Mouse (Mus musculus): Measurements from ENCODE around the gene Heatr5b.
"Not testable (repeated sequence)": the region's sequence is repeated elsewhere in the genome, so short reads cannot be mapped to it uniquely, and the experiment has no call there.

Gene Heatr5b

DNA sequence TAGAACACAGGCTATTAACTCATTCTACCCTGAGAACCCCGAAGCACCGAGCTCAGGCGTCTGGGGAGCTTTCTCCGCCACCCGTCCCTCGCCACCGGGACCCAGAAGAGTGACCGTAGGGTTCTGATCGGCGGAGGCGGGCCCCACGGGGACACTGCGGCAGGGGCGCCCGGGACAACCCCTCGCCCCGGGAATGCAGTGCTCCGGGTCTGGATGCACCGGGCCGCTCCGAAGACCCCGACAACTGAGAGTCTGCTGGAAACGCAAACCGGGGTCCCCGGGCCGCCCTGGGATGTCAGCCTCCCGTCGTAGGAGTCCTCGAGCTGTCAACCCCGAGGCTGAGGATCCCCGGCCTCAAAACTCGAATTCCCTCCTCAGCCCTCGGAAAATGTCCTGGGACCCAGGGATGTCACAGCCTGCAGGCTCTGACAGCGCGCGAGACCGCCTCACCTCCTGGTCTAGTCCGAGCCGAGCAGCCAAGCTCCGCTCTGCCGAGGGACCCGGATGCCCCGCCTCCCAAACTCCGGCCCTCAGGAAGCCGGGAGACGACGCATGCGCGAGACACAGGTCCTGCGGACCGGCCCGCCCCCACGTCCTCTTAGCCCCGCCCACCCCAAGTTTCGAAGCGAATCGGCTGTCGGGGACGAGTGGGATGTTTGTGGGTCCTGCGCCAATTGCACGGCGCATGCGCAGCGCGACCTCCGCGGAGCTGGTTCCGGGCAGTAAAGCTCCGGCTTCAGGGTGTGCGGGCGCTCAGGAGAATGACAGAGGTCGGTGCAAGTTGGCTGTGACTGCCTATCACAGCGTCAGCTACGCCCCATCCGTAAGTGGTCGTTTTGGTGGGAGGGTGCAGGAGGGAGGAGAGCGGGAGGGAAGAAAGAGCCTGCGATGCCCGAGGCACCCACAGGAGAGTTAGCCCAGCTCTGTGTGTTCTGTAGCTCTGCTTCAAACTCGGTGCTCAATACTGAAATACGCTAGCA lies at the start of gene Heatr5b, which contains the start of gene Gpatch11:
Heatr5b (minus strand) TSS at position 509 of the 980 bp plus-strand sequence.
Gpatch11 (plus strand) TSS at position 712 of the 980 bp plus-strand sequence.
- peak; percentile 98 for DNase-seq (ENCODE audit: low spot score)

DNA sequence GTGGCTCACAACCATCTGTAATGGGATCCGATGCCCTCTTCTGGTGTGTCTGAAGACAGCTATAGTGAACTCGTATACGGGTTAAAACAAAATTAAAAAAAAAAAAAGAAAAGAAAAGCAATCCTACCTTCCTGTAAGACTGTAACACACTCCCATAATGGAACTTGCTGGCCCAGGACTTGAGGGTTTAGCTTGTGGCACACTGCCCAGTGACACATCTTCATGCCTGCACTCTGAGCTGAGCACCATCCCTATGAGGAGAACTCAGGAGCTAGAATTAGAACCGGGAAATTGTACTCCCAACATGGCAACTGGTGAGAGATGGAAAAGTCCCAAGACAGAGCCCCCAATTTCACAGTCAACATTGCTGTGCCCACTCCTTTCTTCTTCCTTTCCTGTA lies 48.1 kb upstream of the Heatr5b start:
- no peak for DNase-seq (ENCODE audit: low spot score)

DNA sequence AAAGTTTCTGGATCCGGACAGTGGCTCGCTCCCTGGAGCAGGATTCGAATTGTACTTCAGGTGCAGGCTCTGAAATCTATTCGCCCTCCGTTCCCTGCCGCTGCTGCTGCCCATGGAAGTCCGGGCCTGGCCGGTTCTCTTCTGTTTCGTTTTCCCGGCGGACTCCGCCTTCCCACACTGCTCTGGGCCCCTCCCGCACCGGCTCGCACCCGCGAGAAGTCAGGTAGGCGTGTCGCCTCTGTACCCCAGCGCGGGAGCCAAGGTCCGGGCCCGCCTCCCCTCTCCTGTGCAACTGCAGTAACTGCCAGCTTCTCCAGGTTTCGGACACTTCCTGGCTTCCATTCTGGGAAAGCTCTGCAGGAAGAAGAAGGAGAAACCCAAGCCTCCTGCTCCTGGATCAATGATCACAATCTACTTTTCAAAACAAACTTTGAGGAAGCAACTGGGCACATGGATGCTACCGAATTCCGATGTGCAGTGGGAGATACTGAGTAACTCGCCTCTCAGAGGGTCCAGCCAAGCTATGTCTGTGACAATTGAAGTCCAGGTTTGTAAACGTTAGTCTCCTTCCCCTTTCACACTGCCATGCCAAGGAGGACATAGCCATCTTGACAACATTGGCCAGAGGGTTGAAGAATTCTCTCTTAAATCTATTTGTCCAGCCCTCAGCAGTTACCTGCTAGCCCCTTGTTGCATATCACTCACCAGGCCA lies 47.4 kb upstream of the Heatr5b start, which contains the start of gene Eif2ak2:
Eif2ak2 (minus strand) TSS at position 173 of the 712 bp plus-strand sequence.
- peak; percentile 44 for DNase-seq (ENCODE audit: low spot score)

- peak; percentile 4 for DNase-seq (ENCODE audit: low spot score)
Measured at GRCm38 (mm10) chr17:78881878-78882304, 46.7 kb upstream of the Heatr5b start.

GRCm38 (mm10) chr17:78873886-78874285 lies 38.7 kb upstream of the Heatr5b start:
- no peak for DNase-seq (ENCODE audit: low spot score)

DNA sequence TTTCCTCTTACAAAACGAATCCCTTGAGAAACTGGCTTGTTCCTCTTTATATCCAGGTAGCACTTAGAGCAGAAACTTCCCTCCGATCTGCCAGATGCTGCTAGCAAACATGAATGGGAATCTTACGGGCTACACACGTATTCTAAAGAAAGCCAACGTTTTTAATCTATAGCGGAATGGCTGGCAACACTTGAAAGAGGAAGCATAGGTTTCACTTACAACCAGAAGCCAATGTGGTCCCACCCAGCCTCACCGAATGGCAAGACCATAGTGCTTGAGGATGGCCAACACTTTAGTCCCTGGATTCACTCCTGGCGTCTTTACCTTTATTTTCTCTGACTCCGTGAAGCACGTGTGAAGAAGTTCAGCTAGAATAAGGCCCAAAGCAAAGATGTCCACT lies 21.1 kb upstream of the Heatr5b start:
- DNase-seq (ENCODE audit: low spot score) = no peak

DNA sequence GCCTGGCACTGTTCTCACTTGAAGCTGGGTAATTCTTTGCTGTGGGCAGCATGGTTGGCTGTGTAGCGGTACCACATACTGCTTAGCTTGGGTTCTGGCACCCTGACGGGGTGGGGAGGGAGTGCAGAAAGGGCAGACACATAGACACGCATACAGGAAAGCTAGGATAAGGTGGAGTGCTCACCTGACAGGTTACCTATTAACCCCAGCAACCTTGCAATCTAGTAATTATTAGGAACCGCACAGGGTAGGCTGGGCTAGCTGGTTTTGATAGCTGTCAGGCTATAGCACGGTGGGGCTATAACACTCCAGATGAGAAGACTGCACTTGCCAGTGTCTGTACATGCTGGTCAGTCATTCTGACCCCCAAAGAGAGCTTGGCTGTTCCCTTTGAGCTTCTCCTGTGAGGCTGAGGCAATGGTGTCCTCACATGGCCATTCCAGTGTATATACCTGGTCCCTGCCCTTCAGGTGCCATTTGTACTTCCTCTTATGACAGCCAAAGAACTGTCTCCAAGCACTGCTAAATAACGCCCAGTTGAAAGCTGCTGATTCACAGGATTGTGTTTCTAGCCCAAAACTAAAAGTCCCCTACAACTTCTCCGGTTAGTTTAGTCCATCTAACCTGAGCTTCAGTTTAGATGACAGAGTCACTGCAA lies 7.2 kb upstream of the Heatr5b start:
- no peak for DNase-seq (ENCODE audit: low spot score)

DNA sequence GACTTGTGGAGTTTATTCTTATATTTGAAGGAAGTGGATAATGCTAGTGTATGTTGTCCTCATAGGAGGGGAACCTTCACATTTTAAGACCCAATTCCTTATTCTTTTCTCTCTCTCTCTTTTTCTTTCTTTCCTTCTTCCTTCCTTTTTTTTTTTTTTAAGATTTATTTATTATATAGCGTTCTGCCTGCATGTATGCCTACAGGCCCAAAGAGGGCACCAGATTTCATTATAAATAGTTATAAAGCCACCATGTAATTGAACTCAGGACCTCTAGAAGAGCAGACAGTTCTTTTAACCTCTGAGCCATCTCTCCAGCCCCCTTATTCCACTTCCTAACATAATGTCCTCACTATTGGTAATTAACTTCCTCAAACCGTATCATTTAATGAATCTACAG lies 892 bp upstream of the Heatr5b start:
- no peak for DNase-seq (ENCODE audit: low spot score)

DNA sequence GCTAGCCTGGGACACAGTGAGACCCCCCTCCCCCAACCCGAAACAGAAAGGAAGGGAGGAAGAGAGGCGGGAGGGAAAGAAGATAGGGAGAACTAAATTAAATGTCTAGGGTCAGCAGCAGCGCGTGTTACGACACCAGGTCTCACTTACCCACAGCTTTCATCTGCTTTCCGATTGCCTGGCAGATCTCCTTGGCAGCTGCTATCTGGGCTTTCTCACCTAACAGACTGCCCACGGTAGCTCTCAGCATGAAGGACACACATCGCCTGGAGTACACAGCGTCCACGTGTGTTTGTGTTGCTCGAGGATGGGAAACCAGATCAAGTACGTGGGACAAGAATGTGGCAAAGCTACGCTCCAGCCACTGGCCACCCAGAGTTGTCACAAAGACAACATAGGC lies 10.8 kb downstream of the Heatr5b start:
- DNase-seq (ENCODE audit: low spot score) = no peak

GRCm38 (mm10) chr17:78809582-78809981 lies 25.6 kb downstream of the Heatr5b start:
- no peak for DNase-seq (ENCODE audit: low spot score)

DNA sequence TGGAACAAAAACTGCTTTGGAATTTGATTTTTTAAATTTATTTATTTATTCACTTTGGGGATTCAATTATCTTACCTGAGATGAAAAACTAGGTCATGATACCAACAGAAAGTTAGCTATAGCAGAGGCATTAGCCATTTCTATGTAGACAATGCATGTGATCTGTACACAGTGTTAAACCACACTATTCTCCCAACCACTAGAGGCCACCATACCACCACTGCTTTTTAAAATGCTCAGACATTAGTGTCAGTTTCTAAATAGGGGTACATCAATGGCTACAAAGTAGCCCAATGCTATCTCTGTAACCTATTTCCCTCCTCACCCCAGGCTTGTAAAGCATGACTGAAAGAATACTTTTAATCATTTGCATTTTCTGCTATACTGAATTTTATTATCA lies 26.1 kb downstream of the Heatr5b start:
- DNase-seq (ENCODE audit: low spot score) = no peak

DNA sequence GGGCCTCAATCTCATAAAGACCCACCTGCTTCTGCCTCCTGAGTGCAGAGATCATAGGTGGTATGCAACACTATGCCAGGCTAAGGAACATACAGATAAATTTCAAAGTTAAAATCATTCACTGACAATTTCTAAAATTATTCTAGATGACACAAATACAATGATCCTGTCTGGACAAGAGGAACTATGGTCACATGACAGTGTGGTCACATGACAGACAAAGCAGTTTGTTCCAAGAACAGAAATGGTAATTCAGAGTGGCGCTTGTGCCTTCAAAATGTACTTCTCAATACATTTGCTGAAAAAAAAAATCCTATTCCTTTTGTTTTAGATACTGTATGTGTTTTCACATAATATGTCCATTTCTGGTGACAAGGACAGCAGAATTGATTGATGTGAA lies 37.9 kb downstream of the Heatr5b start:
- no peak for DNase-seq (ENCODE audit: low spot score)

- no peak for DNase-seq (ENCODE audit: low spot score)
Measured at GRCm38 (mm10) chr17:78794390-78794789, 40.8 kb downstream of the Heatr5b start.

GRCm38 (mm10) chr17:78792122-78792521 lies 43.0 kb downstream of the Heatr5b start:
- DNase-seq (ENCODE audit: low spot score) = no peak

GRCm38 (mm10) chr17:78791690-78792070 lies 43.5 kb downstream of the Heatr5b start:
- DNase-seq (ENCODE audit: low spot score) = no peak

DNA sequence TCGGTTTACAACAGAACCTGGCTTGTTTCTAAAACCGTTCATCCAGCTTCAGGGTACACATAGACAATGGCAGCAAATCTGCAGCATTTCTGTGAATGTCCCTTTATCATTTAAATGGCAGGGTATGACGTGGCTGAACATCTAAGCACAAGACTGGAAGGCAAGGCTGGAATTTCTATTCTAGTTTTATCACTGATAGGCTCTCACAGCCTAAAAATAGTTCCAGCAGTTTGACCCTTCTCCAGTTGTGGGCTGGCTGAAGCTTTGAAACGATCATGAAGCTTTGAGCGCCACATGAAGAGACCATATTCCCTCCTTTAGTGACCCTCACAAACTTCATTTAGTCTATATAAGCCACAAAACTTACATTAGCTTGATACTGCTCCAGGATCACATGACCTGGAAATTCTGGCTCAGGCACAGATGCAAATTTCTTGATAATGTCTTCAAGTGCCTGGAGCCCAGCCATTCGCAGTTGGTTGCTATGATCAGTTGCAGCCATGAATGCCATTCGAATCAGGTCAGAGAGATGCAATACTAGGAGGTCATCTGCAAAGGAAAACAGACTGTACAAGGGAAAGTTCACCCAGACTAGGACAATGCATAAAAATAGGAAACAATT lies 44.0 kb downstream of the Heatr5b start:
- DNase-seq (ENCODE audit: low spot score) = no peak

DNA sequence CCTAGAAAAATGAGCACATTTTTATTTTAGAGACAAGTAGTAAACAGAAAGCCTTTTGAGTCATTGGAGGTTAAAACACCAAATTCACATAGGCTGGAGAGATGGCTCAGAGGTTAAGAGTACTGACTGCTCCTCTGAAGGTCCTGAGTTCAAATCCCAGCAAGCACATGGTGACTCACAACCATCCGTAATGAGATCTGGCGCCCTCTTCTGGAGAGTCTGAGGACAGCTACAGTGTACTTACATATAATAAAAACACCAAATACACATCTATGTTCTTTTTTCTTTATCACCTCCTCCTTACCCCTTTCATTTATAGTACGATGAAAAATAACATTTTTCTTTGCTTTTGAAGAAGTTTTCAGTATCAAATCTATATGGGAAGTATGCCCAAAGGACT lies 46.9 kb downstream of the Heatr5b start:
- DNase-seq (ENCODE audit: low spot score) = not testable (repeated sequence)

DNA sequence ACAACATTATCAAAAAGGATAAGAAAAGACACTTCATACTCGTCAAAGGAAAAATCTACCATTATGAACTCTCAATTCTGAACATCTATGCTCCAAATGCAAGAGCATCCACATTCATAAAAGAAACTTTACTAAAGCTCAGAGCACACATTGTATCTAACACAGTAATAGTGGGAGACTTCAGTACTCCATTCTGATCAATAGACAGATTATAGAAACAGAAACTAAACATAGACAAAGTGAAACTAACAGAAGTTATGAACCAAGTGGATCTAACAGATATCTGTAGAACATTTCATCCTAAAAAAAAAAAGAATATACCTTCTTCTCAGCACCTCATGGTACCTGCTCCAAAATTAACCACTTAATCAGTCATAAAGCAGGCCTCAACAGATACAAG lies 56.4 kb downstream of the Heatr5b start:
- no peak for DNase-seq (ENCODE audit: low spot score)

DNA sequence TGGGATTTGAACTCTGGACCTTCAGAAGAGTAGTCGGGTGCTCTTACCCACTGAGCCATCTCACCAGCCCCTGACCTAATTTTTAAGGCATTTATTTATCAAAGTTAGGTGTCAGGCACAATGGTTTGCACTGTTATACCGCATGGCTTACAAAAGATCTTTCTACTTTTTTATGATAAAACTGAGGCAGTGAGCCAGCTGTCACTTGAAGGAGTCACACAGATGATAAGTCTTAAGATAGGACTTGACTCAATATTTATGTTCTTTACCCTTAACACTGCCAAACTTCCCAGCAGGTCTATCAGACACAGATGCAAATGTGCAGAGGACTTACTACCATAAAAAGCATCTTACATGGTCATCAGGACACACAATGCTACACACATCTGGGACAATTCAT lies 62.8 kb downstream of the Heatr5b start:
- no peak for DNase-seq (ENCODE audit: low spot score)

- DNase-seq (ENCODE audit: low spot score) = no peak
Measured at GRCm38 (mm10) chr17:78770932-78771331, 64.2 kb downstream of the Heatr5b start.

DNA sequence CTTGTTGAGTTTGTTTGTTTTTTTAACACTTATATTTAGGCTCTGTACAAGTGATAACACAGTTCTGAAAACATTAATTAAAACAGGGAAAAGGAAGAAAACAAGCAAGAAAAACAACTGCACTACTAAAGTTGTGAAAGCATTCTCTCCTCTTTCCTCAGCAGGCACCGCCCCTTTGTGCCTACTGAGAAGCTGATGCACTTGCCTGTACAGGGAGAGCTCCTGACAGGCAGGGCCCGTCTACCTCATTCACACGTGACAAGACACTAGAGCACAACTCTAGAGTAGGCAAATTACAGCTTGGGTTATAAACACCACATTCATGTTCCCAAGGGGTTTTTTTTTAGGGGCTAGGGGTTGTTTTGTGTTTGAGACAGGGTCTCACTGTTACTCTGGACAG lies 65.8 kb downstream of the Heatr5b start:
- DNase-seq (ENCODE audit: low spot score) = no peak

- DNase-seq (ENCODE audit: low spot score) = no peak
Measured at GRCm38 (mm10) chr17:78768937-78769336, 66.2 kb downstream of the Heatr5b start.
